Mouse (Mus musculus) urinary bladder, adult 2 months (tissue): Measurements from ENCODE around the gene Gm11492. TPM values are rescaled to one million over a fixed set of nuclear protein-coding genes. Genes with fewer than 3 reads are reported as not detected.

Experiments
- DNase-seq: peaks from one replicate; pipeline ENCODE4 v3.0.0; 2022; ENCODE audit warnings: low spot score
- polyA plus RNA-seq: library from polyadenylated mRNA; depleted of rRNA; stranded (reverse); fragments of >200 nt; gene quantifications from 2 replicates; pipeline ENCODE4 v1.2.3, GENCODE M21; 2012; rRNA removed

Gm11492 gene
- polyA plus RNA-seq = not detected in 2 replicates

GRCm38 (mm10) chr11:87566501-87566900 is at the start of gene Gm11492:
Gene Gm11492 (plus strand): TSS chr11:87566653.
- DNase-seq = no peak

GRCm38 (mm10) chr11:87519260-87519659 is 47.2 kb upstream of the Gm11492 start:
- DNase-seq = no peak

- no peak for DNase-seq
Observed at GRCm38 (mm10) chr11:87523466-87523865, 43.0 kb upstream of the Gm11492 start.

- DNase-seq = no peak
Observed at GRCm38 (mm10) chr11:87523967-87524366, 42.5 kb upstream of the Gm11492 start.

- DNase-seq = no peak
Observed at GRCm38 (mm10) chr11:87524780-87525179, 41.7 kb upstream of the Gm11492 start.

GRCm38 (mm10) chr11:87527364-87527763 is 39.1 kb upstream of the Gm11492 start:
- no peak for DNase-seq

GRCm38 (mm10) chr11:87527990-87528389 is 38.5 kb upstream of the Gm11492 start:
- no peak for DNase-seq

GRCm38 (mm10) chr11:87531695-87532094 is 34.8 kb upstream of the Gm11492 start:
- no peak for DNase-seq

GRCm38 (mm10) chr11:87542285-87542684 is 24.2 kb upstream of the Gm11492 start:
- DNase-seq = no peak

GRCm38 (mm10) chr11:87542906-87543305 is 23.5 kb upstream of the Gm11492 start:
- no peak for DNase-seq

- DNase-seq = no peak
Observed at GRCm38 (mm10) chr11:87553342-87553741, 13.1 kb upstream of the Gm11492 start.

GRCm38 (mm10) chr11:87554386-87554785 is 12.1 kb upstream of the Gm11492 start:
- DNase-seq = no peak

- DNase-seq = no peak
Observed at GRCm38 (mm10) chr11:87555106-87555703, 11.2 kb upstream of the Gm11492 start.

- no peak for DNase-seq
Observed at GRCm38 (mm10) chr11:87561208-87561607, 5.2 kb upstream of the Gm11492 start.

- DNase-seq = no peak
Observed at GRCm38 (mm10) chr11:87568255-87568953, 2.0 kb downstream of the Gm11492 start, which contains the start of gene Sept4. Gene Sept4 (plus strand): TSS chr11:87568903.

- no peak for DNase-seq
Observed at GRCm38 (mm10) chr11:87570743-87571142, 4.3 kb downstream of the Gm11492 start.

- DNase-seq = no peak
Observed at GRCm38 (mm10) chr11:87571361-87571950, 5.0 kb downstream of the Gm11492 start.

- no peak for DNase-seq
Observed at GRCm38 (mm10) chr11:87573751-87574150, 7.3 kb downstream of the Gm11492 start.

- no peak for DNase-seq
Observed at GRCm38 (mm10) chr11:87574520-87575180, 8.2 kb downstream of the Gm11492 start.

- no peak for DNase-seq
Observed at GRCm38 (mm10) chr11:87577601-87578248, 11.3 kb downstream of the Gm11492 start.

- DNase-seq = peak; percentile 57
Observed at GRCm38 (mm10) chr11:87578249-87578962, 12.0 kb downstream of the Gm11492 start.
